Mouse (Mus musculus) heart, adult 8-10 months (tissue): ENCODE results near the gene Olfr901. TPM values are rescaled to one million over a fixed set of nuclear protein-coding genes. Genes with fewer than 3 reads are reported as not detected.
"Not testable (repeated sequence)": the region's sequence is repeated elsewhere in the genome, so short reads cannot be mapped to it uniquely, and the experiment has no call there.

Experiments
- DNase-seq: peaks from one replicate; pipeline ENCODE4 v3.0.0; 2022; ENCODE audit warnings: low spot score
- total RNA-seq, 4 experiments: library from RNA; stranded (reverse); gene quantifications; 2 replicates each; pipeline ENCODE4 v1.2.4; 2022

Olfr901 gene
- total RNA-seq = not detected

- DNase-seq = no peak
These were observed at the start of gene Olfr901 for GRCm38 (mm10) chr9:38429155-38429554. Gene Olfr901 (plus strand): TSS chr9:38429455.

- no peak for DNase-seq
These were observed 27.9 kb upstream of the Olfr901 start, which contains the start of gene Olfr147 for GRCm38 (mm10) chr9:38401398-38401797. Gene Olfr147 (plus strand): TSS chr9:38401698.

DNA sequence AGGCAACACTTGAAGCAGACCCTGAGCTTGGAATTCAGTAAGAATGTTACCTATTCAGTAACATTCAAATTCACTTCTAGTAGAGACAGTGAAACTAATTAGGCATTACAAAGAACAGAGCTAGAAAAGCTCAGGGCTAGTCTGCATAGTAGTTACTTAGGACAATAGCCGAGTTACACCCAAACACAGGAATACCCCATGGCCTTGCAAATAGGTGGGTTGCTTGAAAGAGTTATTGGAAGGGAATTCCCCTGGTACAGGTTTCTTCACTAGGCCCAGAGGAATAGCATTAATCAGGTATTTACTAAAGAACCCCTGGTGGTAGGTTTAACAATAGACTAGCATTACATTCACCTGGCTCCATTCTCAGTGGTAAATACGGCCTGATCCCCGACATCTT is 21.8 kb upstream of the Olfr901 start:
- DNase-seq = not testable (repeated sequence)

GRCm38 (mm10) chr9:38413502-38413901 is 15.8 kb upstream of the Olfr901 start:
- not testable (repeated sequence) for DNase-seq

- DNase-seq = no peak
These were observed 5.5 kb upstream of the Olfr901 start for GRCm38 (mm10) chr9:38423801-38424200.

- no peak for DNase-seq
These were observed 2.2 kb upstream of the Olfr901 start for GRCm38 (mm10) chr9:38427026-38427425.

DNA sequence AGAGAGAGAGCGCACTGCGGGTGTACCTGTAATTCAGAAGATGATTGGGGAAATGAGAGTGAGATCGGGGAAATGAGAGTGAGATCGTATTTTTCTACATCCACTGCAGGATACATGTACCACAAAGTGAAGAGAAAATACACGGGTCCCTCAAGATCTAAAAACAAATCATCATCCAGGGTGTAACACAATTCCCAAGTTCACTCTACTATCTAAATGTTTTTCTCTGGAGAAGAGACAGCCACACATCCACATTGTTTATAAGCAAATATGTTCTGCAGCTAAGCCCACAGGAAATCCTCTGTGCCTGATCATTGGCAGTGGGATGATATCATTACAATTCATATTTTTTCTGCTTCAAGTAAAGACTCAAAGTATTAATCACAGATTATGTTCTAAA is 18.1 kb downstream of the Olfr901 start, which contains the start of gene Olfr902:
Gene Olfr902 (plus strand): TSS at position 301 of the 400 bp plus-strand sequence.
- no peak for DNase-seq

DNA sequence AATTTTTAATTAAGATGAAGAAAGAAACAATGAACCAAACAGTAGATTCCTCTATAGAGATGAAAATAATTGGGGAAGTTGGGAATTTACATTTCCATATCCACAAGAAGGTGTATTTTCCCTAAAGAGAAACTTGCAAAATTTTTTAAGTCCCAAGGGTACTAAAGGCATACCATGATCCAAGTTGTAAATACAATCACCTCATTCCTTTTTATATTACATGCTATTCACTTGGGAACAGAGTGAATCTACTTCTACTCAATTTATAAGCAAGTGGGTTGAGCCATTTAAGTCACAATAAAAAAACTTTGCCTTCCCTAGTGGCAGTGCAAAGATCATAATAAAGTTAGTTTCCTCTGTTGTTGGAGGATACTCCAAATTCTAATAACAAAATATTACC is 33.6 kb downstream of the Olfr901 start, which contains the start of gene Olfr904:
Gene Olfr904 (plus strand): TSS at position 301 of the 400 bp plus-strand sequence.
- no peak for DNase-seq

GRCm38 (mm10) chr9:38470807-38471206 is 41.6 kb downstream of the Olfr901 start, which contains the start of gene Olfr905:
Gene Olfr905 (plus strand): TSS chr9:38471107.
- no peak for DNase-seq

Other genes starting within 250 kb of the Olfr901 start
- not detected for gene Olfr891, start 248.6 kb upstream of the Olfr901 start, total RNA-seq
- gene Olfr893, start 221.1 kb upstream of the Olfr901 start, total RNA-seq = not detected
- not detected for gene Olfr894, start 211.4 kb upstream of the Olfr901 start, total RNA-seq
- gene Olfr143, start 176.7 kb upstream of the Olfr901 start, total RNA-seq = not detected
- gene Olfr895, start 161.6 kb upstream of the Olfr901 start, total RNA-seq = not detected
- not detected for gene Olfr896-ps1, start 138.3 kb upstream of the Olfr901 start, total RNA-seq
- not detected for gene Olfr25, start 100.4 kb upstream of the Olfr901 start, total RNA-seq
- not detected for gene Olfr898, start 81.0 kb upstream of the Olfr901 start, total RNA-seq
- not detected for gene Olfr250, start 62.6 kb upstream of the Olfr901 start, total RNA-seq
- gene Olfr251, start 52.4 kb upstream of the Olfr901 start, total RNA-seq = not detected
- not detected for gene Olfr147, start 27.8 kb upstream of the Olfr901 start, total RNA-seq
- gene Olfr902, start 18.2 kb downstream of the Olfr901 start, total RNA-seq = not detected
- gene Olfr904, start 33.7 kb downstream of the Olfr901 start, total RNA-seq = not detected
- gene Olfr905, start 41.7 kb downstream of the Olfr901 start, total RNA-seq = not detected
- not detected for gene Olfr906, start 57.6 kb downstream of the Olfr901 start, total RNA-seq
- gene Olfr907, start 66.3 kb downstream of the Olfr901 start, total RNA-seq = not detected
- gene Olfr911-ps1, start 92.1 kb downstream of the Olfr901 start, total RNA-seq = not detected
- not detected for gene Olfr910, start 108.4 kb downstream of the Olfr901 start, total RNA-seq
- gene Olfr912, start 150.7 kb downstream of the Olfr901 start, total RNA-seq = not detected
- not detected for gene Olfr913, start 163.3 kb downstream of the Olfr901 start, total RNA-seq
- not detected for gene Olfr914, start 175.6 kb downstream of the Olfr901 start, total RNA-seq
- not detected for gene Olfr916, start 230.4 kb downstream of the Olfr901 start, total RNA-seq
- not detected for gene Olfr917, start 236.4 kb downstream of the Olfr901 start, total RNA-seq
- gene Olfr918, start 245.1 kb downstream of the Olfr901 start, total RNA-seq = not detected